Mouse (Mus musculus): ENCODE data around the gene Rab11fip4. TPM values are rescaled to one million over a fixed set of nuclear protein-coding genes. Genes with fewer than 3 reads are reported as not detected.

Rab11fip4 gene
- total and polyA plus RNA-seq, 2 experiments from 2014 or later = 19.9 to 68.3 TPM

GRCm38 (mm10) chr11:79674231-79674630 lies 83.2 kb downstream of the Rab11fip4 start:
- WGBS = 84% methylated on average over 3 of the region's 3 CpGs
- DNase-seq (ENCODE audit: low spot score) = no peak
- ATAC-seq (ENCODE audit: low FRiP score) = no peak
- Histone ChIP-seq H3K4me1 (ENCODE audit: insufficient read depth, low read length) (peaks cover 8% of the 10 kb centered on the region; the same call in 1 of the 2 replicates), H3K4me2 (ENCODE audit: low read depth, low read length, poor library complexity, severe bottlenecking) (no peak overlapping the region), H3K4me3 (ENCODE audit: low read depth, low read length) (no peak overlapping the region), H3K9me3 (ENCODE audit: low read length) (no peaks in the 10 kb centered on the region), H3K27ac (ENCODE audit: low read depth, low read length) (no peak overlapping the region), H3K9ac (replicated peaks; ENCODE audit: low read length, poor library complexity, severe bottlenecking) (no peak overlapping the region), H3K27me3 (ENCODE audit: insufficient read depth, low read length) (no peaks in the 10 kb centered on the region), H3K36me3 (ENCODE audit: insufficient read depth, low read length) (no peaks in the 10 kb centered on the region)
- no peak for TF ChIP-seq CTCF (IDR thresholded peaks at IDR 0.05)

- H3K9ac ChIP-seq (replicated peaks; ENCODE audit: low read length, poor library complexity, severe bottlenecking) = no peak overlapping the region
- ATAC-seq (ENCODE audit: low FRiP score) = no peak
- H3K36me3 ChIP-seq (ENCODE audit: insufficient read depth, low read length) = no peaks in the 10 kb centered on the region
- H3K4me2 ChIP-seq (ENCODE audit: low read depth, low read length, poor library complexity, severe bottlenecking) = no peak overlapping the region
- no peaks in the 10 kb centered on the region for H3K9me3 ChIP-seq (ENCODE audit: low read length)
- H3K27me3 ChIP-seq (ENCODE audit: insufficient read depth, low read length) = no peaks in the 10 kb centered on the region
- no peak for DNase-seq (ENCODE audit: low spot score)
- 81% methylated on average over 7 of the region's 7 CpGs for WGBS
- H3K27ac ChIP-seq (ENCODE audit: low read depth, low read length) = no peak overlapping the region
- no peak for TF ChIP-seq CTCF (IDR thresholded peaks at IDR 0.05)
- H3K4me1 ChIP-seq (ENCODE audit: insufficient read depth, low read length) = peaks cover 6% of the 10 kb centered on the region; the same call in 1 of the 2 replicates
- no peak overlapping the region for H3K4me3 ChIP-seq (ENCODE audit: low read depth, low read length)
Measured at GRCm38 (mm10) chr11:79674632-79675031, 83.6 kb downstream of the Rab11fip4 start.

- H3K9me3 ChIP-seq (ENCODE audit: low read length) = no peaks in the 10 kb centered on the region
- no peaks in the 10 kb centered on the region for H3K27me3 ChIP-seq (ENCODE audit: insufficient read depth, low read length)
- no peak overlapping the region for H3K27ac ChIP-seq (ENCODE audit: low read depth, low read length)
- 63% methylated on average over 12 of the region's 12 CpGs for WGBS
- no peak for DNase-seq (ENCODE audit: low spot score)
- H3K4me2 ChIP-seq (ENCODE audit: low read depth, low read length, poor library complexity, severe bottlenecking) = no peak overlapping the region
- ATAC-seq (ENCODE audit: low FRiP score) = no peak
- no peaks in the 10 kb centered on the region for H3K36me3 ChIP-seq (ENCODE audit: insufficient read depth, low read length)
- peaks cover 3% of the 10 kb centered on the region; the same call in 1 of the 2 replicates for H3K4me1 ChIP-seq (ENCODE audit: insufficient read depth, low read length)
- TF ChIP-seq CTCF (IDR thresholded peaks at IDR 0.05) = no peak
- H3K9ac ChIP-seq (replicated peaks; ENCODE audit: low read length, poor library complexity, severe bottlenecking) = 0 out of 2 replicates have a peak overlapping the region, but pooled peaks have one; percentile 1
- H3K4me3 ChIP-seq (ENCODE audit: low read depth, low read length) = no peak overlapping the region
Measured at GRCm38 (mm10) chr11:79675285-79675684, 84.3 kb downstream of the Rab11fip4 start.

GRCm38 (mm10) chr11:79675994-79676393 lies 85.0 kb downstream of the Rab11fip4 start:
- no peaks in the 10 kb centered on the region for H3K27me3 ChIP-seq (ENCODE audit: insufficient read depth, low read length)
- DNase-seq (ENCODE audit: low spot score) (peak; percentile 26), ATAC-seq (ENCODE audit: low FRiP score) (no peak)
- H3K4me3 ChIP-seq (ENCODE audit: low read depth, low read length) = no peak overlapping the region
- no peak overlapping the region for H3K27ac ChIP-seq (ENCODE audit: low read depth, low read length)
- H3K9ac ChIP-seq (replicated peaks; ENCODE audit: low read length, poor library complexity, severe bottlenecking) = 0 out of 2 replicates have a peak overlapping the region, but pooled peaks have one; percentile 1
- 55% methylated on average over 6 of the region's 6 CpGs for WGBS
- TF ChIP-seq CTCF (IDR thresholded peaks at IDR 0.05) = no peak
- no peaks in the 10 kb centered on the region for H3K9me3 ChIP-seq (ENCODE audit: low read length)
- no peak overlapping the region for H3K4me2 ChIP-seq (ENCODE audit: low read depth, low read length, poor library complexity, severe bottlenecking)
- H3K4me1 ChIP-seq (ENCODE audit: insufficient read depth, low read length) = peaks cover 3% of the 10 kb centered on the region; the same call in 1 of the 2 replicates
- no peaks in the 10 kb centered on the region for H3K36me3 ChIP-seq (ENCODE audit: insufficient read depth, low read length)

GRCm38 (mm10) chr11:79676483-79676967 lies 85.5 kb downstream of the Rab11fip4 start:
- Histone ChIP-seq H3K4me3 (ENCODE audit: low read depth, low read length) (no peak overlapping the region), H3K4me2 (ENCODE audit: low read depth, low read length, poor library complexity, severe bottlenecking) (no peak overlapping the region), H3K4me1 (ENCODE audit: insufficient read depth, low read length) (peaks cover 3% of the 10 kb centered on the region; the same call in 1 of the 2 replicates), H3K27ac (ENCODE audit: low read depth, low read length) (no peak overlapping the region), H3K9me3 (ENCODE audit: low read length) (no peaks in the 10 kb centered on the region), H3K27me3 (ENCODE audit: insufficient read depth, low read length) (no peaks in the 10 kb centered on the region), H3K36me3 (ENCODE audit: insufficient read depth, low read length) (no peaks in the 10 kb centered on the region), H3K9ac (replicated peaks; ENCODE audit: low read length, poor library complexity, severe bottlenecking) (no peak overlapping the region)
- DNase-seq (ENCODE audit: low spot score) = no peak
- 73% methylated on average over 2 of the region's 2 CpGs for WGBS
- TF ChIP-seq CTCF (IDR thresholded peaks at IDR 0.05) = no peak
- ATAC-seq (ENCODE audit: low FRiP score) = no peak

- no peak for ATAC-seq (ENCODE audit: low FRiP score)
- no peaks in the 10 kb centered on the region for H3K27me3 ChIP-seq (ENCODE audit: insufficient read depth, low read length)
- no peak for DNase-seq (ENCODE audit: low spot score)
- H3K4me2 ChIP-seq (ENCODE audit: low read depth, low read length, poor library complexity, severe bottlenecking) = no peak overlapping the region
- 82% methylated on average over 9 of the region's 9 CpGs for WGBS
- no peak for TF ChIP-seq CTCF (IDR thresholded peaks at IDR 0.05)
- no peaks in the 10 kb centered on the region for H3K9me3 ChIP-seq (ENCODE audit: low read length)
- peaks cover 3% of the 10 kb centered on the region; the same call in 1 of the 2 replicates for H3K4me1 ChIP-seq (ENCODE audit: insufficient read depth, low read length)
- H3K36me3 ChIP-seq (ENCODE audit: insufficient read depth, low read length) = no peaks in the 10 kb centered on the region
- no peak overlapping the region for H3K4me3 ChIP-seq (ENCODE audit: low read depth, low read length)
- H3K27ac ChIP-seq (ENCODE audit: low read depth, low read length) = no peak overlapping the region
- no peak overlapping the region for H3K9ac ChIP-seq (replicated peaks; ENCODE audit: low read length, poor library complexity, severe bottlenecking)
Measured at GRCm38 (mm10) chr11:79677402-79677801, 86.4 kb downstream of the Rab11fip4 start.

Measured in midbrain, postnatal 0 days (tissue).